Mouse (Mus musculus) large intestine, adult 2 months (tissue): ENCODE data around the gene Meis1. TPM values are rescaled to one million over a fixed set of nuclear protein-coding genes. Genes with fewer than 3 reads are reported as not detected.

ENCODE experiments used
- DNase-seq: peaks from one replicate; pipeline ENCODE4 v3.0.0-alpha.2; 2012; ENCODE audit warnings: low read depth, low spot score
- WGBS: fragments of 180-500 bp; shearing (Covaris S2); methylation state at CpG from one replicate; pipeline ENCODE4 v1.1.7; 2018; 5-methylcytosine and 5-hydroxymethylcytosine counted together
- polyA plus RNA-seq: library from polyadenylated mRNA; depleted of rRNA; stranded (reverse); fragments of >200 nt; gene quantifications from 2 replicates; pipeline ENCODE4 v1.2.3, GENCODE M21; 2012; rRNA removed

Gene Meis1
- polyA plus RNA-seq: 4.9 and 5.5 TPM in 2 replicates

DNA sequence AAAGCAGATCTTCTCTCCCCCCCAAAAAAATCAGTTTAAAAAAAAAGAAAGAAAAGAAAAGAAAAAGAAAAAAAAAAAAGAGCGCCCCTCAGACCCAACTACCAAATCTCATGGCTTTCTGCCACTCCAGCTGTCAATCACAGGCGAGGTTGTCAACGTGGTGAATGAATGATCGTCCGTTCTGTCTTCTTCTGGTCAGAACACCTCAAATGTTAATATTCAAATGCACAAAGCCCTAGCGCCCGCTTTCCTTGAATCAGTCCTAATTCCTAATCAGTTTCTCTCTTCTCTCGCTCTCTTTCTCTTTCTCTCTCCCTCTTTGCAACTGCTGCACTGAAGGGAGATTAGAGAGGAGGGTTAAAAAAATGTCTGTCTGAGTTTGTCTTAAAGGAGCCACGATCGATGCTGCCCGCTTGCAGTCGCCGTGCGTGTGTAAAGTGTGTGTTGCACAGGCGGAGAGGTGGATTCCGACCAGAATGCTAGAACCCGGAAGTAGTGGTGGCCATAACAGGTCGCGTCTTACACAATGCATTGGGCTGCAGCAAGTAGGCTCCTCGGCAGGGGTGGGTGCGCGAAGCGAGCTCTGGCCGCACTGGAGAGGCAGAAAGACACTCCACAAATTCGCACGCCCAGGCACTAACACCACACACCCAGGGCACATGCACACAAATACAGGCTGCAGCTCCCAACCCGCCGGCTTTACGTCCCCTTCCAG is at the start of gene Meis1:
Gene Meis1 (minus strand): TSS at position 497 of the 715 bp plus-strand sequence.
- DNase-seq: no peak
- under 1% methylated on average over 29 of the region's 29 CpGs for WGBS

DNA sequence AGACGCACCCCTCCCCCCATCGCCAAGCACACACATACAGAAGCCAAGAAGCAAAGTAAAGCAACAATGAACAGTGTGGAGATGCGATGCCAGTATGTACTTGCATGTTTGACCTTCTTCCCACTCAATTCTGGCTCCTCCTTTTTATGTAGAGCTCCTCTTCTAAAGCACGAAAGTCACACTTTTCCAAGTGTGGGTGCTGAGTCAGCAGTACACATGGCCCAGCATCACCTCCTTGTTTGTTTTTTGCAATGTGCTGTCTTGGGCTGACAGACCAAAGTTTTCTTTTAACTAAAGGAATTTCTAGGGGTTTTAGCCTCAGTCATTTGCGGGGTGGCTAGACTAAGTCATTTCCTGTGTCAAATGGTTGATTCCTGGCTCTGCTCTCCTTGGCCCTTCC is 48.5 kb upstream of the Meis1 start:
- no peak for DNase-seq
- 70% methylated on average over 5 of the region's 5 CpGs for WGBS

DNA sequence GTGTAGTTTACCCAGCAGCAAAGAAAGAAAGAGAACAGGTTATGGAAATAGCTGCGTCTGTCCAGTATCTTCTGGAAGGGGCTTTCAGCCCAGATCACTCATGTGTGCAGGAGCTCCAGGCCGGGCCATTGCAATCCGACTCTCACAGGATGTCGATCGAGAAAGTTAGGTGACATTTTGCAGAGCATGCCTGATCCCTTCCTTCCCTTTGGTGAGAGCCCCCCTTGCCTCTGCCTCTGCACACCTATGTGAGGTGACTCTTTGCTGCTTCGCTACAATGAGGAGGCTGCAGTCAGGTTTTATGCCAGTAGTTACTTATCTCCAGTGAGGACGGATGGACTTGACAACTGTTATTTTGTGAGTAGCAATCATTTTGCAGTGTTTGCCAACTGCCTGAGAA is 30.5 kb upstream of the Meis1 start:
- WGBS: 52% methylated on average over 7 of the region's 7 CpGs
- no peak for DNase-seq

DNA sequence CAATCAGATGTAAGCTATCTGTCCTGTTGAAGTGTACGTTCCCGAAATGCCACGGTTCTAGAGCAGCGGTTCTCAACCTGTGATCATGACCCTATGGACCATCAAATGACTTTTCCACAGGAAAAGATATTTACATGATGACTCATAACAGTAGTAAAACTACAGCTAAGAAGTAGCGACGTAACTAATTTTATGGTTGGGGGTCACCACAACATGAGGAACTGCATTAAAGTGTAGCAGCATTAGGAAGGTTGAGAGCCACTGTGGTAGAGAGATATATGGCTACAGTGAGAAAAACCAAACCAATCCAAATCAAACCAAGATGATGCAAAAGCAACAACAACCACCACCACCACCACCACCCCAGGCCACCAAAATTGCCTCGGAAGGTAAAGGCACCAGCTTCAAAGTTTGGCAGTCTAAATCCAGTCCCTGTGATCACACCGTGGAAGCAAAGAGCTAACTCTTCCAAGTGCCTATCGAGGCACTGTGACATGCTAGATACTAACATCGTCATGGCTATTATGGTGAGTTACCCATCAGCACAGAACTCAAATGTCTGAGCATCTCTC is 17.9 kb upstream of the Meis1 start:
- 87% methylated on average over 10 of the region's 10 CpGs for WGBS
- no peak for DNase-seq

DNA sequence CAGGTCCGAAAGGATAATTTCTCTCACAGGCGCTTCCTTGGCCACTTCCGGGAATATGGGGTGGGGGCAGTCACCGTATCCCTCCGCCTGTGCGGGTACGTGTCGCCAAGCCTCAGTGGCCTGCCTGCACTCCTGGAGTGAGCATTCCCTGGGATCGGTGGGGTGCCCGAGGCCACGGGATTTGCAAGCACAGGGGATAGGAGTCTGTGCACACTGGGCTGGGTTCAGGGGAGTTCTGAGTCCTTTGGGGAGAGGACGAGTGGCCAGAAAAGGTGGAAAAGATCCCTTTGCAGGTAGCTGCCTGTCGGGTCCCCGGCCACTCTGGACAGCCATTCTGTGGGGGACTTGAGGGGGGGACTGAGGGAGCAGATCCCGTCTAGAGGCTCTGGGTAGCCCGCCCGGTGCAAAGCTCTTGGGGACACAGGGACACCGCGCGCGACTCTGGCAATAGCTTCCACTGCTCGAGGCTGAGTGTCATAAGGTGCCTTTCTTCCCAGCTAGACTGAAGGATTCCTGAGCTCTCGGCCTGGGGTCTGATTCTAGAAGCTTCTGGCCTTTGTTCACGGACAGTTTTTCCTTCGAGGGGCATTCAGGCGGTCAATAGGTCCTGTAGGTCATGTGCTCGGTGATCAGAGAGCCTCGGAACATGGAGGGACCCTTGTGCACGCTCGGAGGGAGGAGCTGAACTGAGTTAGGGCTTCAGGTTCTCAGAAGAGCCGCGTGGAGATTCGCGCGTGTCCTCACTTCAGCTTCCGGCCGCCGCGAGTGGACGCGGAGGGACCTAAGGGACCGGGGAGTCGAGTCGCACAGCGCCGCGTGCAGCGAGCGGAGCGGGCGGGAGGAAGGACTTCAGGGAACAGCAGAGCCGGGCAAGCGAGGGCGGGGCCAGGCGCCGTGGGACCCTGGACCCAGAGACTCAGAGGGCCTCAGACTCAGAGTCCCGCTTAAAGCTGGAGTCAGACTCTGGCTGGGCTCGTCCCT is 8.1 kb upstream of the Meis1 start:
- 2% methylated on average over 58 of the region's 58 CpGs for WGBS
- DNase-seq: no peak

DNA sequence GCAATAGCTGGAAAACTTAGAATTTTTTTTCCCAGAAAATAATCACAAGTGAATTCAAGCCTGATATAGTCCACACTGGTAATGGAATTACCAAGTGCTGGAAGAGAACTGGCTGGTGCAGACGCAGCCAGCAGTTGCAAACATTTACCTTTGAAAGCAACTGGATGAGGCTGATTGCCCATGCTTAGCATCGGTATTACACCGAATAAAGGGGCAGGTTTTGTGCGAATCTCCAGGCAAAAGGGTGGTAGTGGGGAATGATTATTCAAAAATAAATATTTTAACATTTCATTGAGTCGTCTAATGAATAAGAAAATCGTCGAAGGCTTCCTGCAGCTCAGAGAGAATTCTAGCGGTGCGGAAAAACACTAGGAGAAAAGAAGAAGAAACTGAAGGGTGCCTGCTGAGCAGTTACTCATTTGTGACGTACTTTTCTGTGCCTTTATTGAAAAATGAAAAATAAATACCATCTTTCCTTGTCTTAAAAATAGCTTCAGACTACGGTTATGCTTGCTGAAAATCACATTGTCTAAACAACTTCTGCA is 7.3 kb upstream of the Meis1 start:
- 18% methylated on average over 11 of the region's 11 CpGs for WGBS
- DNase-seq: no peak

DNA sequence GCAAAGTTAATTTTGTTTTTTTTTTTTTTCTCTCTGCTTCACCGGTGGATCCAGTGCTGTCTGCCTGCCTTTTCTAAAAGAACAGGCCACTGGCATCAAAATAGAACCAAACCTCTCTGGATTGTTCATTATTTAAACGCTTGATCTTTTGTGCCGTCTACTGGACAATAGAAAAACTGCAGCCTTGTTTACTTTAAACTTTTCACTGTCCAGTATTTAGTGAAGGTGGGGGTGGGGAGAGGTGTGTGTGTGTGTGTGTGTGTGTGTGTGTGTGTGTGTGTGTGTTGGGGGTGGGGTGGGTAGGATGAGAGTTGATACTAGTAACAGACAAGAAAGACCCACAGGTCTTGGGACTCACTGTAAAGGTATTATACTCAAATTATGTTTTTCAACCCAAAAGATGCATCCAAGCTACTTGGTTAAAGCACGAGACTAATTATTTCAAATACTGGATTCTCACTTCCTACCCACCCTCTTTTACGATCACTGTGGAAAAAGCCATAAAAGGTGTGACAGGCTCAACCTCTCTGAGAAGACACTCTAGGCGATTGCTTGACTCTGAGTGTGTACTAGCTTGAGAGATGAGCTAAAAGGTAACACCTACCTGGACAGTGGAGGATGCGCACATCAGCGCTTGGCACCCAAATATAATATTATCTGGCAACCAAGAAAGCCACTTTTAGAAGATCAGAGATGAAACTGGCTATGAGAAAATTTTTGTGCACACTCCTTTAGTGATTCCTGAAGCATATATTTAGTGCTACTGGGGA is 5.9 kb upstream of the Meis1 start:
- no peak for DNase-seq
- 29% methylated on average over 8 of the region's 8 CpGs for WGBS

DNA sequence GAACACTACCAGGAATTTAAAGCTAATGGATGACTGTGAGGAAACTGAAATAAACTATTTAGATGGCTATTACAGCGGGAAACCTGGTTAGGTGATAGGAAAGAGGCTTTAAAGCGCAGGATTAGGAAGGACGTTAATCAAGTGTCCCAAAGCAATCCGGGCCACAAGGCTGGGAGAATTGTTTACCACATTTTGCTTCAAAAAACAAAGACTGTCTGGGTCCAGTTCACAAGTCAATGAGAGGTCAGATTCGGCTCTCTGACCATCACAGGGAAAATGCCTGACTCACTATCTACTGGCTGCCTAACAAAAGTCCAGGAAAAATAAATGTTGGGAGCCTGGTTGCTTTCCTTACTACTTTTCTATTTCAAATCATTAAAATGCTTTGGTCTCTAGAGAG is 4.6 kb upstream of the Meis1 start:
- 72% methylated on average over 5 of the region's 5 CpGs for WGBS
- DNase-seq: no peak

DNA sequence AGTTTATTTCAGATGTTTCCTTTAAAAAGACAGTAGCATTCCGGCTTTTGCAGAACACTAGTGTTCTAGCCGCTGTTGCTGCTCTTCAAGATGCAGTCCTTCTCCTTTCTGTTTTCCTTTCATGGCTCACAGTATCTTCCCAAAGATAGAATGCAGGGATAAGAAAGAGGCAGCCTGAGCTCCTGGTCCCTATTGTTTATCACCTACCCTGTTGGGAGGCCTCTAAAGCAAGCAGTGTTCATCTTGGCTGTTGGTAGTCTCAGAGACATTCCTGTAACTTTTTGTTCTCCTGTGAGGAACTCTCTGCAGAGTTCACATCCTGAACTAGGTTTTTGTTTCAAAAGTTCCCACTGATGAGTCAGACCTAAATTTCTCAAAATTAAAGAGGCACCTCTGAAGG is 3.8 kb upstream of the Meis1 start:
- 30% methylated on average over 2 of the region's 2 CpGs for WGBS
- DNase-seq: no peak

DNA sequence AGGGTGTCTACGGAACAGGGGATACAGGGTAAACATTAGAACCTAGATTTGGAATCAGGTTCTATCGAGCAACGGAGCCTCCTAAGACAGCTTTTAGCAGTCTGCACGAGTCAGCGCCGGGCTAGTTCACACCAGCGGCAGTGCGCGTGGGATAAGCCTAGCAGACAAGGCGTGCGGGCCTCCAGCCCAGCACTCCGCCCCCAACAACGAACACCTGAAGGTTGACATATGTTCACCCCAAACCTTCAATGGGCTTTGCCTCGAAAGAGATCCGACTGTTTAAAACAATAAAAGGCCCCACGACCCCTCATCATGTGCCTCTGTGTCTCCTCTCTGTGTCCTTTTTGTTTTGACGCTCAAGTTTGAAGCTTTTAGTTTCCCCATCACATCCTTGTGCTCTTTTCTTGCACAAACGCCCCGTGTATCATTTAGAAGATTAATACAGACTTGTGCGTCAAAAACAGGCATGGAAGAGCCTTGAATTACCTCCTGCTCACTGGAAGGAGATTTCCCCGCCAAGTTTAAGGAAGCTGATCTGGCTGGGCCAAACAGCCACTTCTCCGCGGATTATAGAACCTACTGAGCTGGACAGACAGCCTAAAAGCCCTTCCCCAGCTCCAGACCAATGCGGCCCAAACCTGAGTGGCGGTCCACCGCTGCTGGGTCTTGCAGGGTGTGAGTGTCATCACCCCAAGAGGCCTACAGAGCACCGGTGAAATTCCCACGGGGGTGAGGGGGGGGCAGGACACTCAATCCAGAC is 2.3 kb upstream of the Meis1 start:
- DNase-seq: no peak

DNA sequence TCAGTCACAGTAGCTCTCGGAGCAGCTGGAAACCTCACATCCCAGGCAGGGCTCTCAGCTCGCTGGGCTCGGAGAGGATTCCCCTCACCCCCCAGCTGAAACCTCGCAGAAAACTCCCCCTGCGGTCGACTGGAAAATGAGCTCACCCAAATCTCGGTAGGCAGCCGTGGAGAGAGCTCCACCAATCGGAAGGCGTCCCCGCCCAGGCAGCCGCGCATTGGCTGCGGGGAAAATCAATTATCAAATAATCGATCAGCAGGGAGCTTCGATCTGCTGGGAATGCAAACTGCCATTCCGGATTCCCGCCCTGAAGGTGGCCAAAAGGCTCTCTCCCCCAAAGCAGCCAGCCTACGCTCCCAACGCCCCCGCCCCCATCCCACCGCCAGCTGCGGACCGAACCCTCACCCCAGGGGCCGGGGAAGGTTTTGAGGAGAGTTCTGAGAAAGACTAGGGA is 1.6 kb upstream of the Meis1 start:
- no peak for DNase-seq
- WGBS: 2% methylated on average over 25 of the region's 25 CpGs

More for the DNA sequence above, 2.3 kb upstream of the Meis1 start:
- WGBS: 17% methylated on average over 28 of the region's 28 CpGs

DNA sequence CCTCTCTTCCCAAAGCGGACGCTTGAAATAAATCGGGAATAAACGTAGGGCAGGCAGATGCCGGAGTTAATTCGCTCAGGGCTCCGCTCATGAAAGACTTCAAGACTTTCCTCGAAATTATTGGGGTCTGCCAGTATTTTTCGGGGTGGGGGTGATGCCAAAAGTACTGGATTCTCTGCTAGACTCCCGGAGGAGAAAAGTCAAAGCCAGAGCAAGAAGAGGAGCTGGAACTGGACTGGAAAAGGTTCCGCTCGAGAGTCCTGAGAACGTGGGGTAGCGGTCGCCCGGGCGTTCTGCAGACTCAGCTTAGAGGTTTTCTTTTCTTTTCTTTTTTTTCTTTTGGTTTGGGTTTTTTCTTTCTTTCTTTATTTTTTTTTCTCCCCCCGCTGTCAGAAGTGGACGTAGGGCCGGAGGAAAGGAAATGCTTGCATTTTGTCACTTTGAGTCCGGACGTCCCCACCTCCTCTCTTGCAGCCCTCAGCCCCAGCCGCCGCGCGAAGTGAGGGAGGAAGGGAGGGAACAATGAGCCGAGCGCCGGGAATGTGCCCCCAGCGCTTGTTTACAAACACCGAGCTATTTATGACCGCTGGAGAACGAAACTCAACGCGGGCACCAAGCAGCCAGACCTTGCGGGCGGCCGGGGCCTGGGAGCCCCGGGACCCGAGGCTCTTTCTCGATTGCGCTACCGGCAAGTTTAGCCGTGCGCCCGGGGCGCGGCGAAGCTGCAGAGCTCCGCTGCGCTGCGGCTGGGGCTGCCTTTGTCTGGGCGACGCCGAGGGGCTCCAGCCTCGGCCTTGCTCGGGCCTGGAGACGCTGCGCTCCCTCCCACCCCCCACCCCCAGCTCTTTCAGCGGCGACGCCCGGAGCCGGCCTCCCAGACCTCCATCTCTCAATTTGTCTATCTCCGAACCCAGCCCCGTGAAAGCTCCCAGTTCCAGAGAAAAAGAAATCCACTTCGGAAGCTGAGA is 703 bp upstream of the Meis1 start:
- under 1% methylated on average over 67 of the region's 67 CpGs for WGBS
- DNase-seq: no peak

DNA sequence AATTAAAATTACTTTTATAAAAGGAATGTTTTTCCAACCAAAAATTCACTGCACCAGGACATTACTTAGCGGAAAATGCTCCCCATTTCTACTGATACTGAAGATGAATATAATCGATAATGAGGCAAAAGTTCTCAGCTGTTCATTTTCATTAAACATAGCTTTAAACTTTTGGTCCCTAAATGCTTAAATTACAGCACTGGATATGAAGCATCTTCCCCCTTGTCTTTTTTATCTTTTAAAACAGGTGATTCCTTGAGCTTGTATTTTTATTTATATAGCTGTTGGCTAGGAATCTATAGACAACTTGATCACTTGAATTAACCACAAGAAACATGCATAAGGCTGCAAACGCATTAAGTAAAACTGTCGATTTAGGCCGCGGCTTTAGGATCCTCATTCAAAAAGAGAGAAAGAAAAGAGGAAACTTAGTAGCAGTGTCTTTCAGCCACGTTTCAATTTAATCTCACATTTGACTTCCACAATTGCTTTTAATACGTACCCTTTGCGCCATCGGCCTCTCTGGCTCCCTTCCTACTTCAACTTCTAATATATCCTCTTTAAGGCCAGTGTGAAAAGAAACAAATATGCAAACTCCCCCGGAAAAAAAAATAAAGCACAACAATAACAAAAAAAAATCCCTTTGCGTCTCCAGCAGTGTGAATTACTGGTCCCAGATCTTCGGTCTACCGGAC is 919 bp downstream of the Meis1 start:
- 22% methylated on average over 14 of the region's 14 CpGs for WGBS
- no peak for DNase-seq

DNA sequence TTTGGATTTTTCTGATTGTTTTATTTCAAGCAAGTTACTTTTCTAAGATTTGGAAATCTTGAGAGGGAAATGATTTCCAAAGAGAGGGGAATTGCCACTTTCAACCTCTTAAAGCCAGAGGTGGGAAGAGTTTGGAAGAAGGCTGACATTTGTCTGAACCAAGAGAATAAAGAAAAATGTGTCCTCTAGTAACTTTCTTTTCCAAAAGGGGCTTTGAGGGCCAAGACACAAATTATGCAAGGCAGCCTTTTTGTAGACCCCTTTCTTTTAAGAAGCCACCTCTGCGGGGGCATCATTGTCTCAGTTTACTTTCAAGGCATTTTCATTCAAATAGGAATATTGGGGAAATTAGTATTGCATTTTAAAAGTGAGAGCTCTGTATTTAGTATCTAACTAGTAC is 1.5 kb downstream of the Meis1 start:
- WGBS: 45% methylated on average over 1 of the region's 1 CpGs
- DNase-seq: no peak

DNA sequence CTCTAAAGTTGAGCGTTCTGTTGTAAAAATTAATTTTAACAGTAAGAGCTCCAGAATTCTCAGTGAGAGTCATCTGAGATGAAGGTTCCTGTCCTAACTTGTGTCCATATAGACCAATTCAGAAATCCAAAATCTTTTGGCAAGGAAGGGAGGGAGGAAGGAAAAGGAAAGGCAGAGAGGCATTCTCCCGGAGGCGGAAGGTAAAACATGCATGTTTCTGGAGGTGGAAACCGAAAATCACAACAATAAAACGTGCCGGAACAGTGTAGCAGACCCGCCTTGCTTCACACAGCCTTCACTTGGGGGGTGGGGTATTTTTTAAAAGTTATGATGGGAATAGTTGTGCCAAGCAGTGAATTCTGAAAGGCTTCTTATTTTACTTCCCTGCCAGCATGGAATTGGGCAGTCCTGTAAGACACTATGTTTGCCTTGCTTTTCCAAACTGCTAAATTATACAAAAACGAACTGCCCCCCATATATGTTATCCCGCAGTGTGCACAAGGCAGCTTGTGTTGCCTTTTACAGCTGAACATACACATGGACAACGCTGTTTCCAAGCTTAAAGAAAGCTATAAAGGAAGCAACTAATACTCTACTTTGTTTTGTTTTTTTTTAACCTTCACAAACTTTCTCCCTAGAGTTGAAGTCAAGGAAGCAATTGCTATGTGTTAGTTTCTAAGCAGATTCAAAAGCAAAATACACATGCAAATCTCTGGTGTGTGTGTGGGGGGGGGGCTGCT is 2.1 kb downstream of the Meis1 start:
- 7% methylated on average over 10 of the region's 10 CpGs for WGBS
- no peak for DNase-seq

DNA sequence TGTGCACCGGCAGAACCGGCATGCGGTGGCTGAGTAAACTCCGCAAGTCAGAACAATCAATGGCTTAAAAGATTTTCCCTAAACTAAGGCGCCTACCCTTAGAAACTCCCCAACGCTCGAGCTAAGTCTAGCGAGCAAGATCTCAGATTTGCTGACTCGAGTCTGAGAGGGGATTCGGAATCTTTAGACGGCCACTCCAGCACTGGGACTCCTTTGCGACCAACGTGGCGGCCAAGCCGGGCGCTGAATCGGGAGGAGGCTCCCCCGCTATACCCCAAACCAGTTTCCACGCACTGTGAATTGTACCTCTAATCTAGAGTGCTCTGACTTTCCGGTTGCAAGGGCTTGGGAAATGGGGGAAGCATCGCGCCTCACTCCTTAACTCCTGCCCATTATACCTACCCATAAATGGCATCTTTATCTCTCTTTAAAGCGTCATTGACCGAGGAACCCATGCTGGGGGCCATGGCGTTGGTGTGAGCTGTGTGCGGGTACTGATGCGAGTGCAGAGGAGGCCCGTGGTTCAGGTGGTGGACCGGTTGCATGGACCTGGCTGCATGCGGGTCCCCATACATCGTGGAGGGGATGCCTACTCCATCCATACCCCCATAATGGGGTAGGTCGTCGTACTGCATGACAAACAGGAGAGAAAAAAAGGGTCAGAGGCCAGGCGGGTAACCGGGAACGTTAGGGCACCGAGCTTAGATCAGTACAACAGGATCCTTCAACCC is 2.9 kb downstream of the Meis1 start:
- WGBS: 13% methylated on average over 37 of the region's 37 CpGs
- DNase-seq: no peak
